Mouse (Mus musculus): Measurements from ENCODE around the gene Dop1b. TPM values are rescaled to one million over a fixed set of nuclear protein-coding genes. Genes with fewer than 3 reads are reported as not detected.
"Not testable (repeated sequence)": the region's sequence is repeated elsewhere in the genome, so short reads cannot be mapped to it uniquely, and the experiment has no call there.

Dop1b gene
- polyA plus RNA-seq, 1 experiment, result 89.3 TPM

GRCm38 (mm10) chr16:93766956-93767355 is 55.3 kb downstream of the Dop1b start:
- H3K4me3 ChIP-seq (ENCODE audit: insufficient read depth, low read length), result no peak overlapping the region
- H3K4me1 ChIP-seq (ENCODE audit: control insufficient read depth, insufficient read depth, low read length), result no peaks in the 10 kb centered on the region
- TF ChIP-seq CTCF (IDR thresholded peaks at IDR 0.05; ENCODE audit: extremely low read depth, insufficient read depth, low read length), result peak; percentile 57
- TF ChIP-seq POLR2A (IDR thresholded peaks at IDR 0.05; ENCODE audit: extremely low read depth, insufficient read depth, low read length), result no peak
- H3K27ac ChIP-seq (ENCODE audit: insufficient read depth, low read length), result no peak overlapping the region

GRCm38 (mm10) chr16:93767548-93767947 is 55.8 kb downstream of the Dop1b start:
- H3K4me3 ChIP-seq (ENCODE audit: insufficient read depth, low read length), result no peak overlapping the region
- no peak for TF ChIP-seq POLR2A (IDR thresholded peaks at IDR 0.05; ENCODE audit: extremely low read depth, insufficient read depth, low read length)
- TF ChIP-seq CTCF (IDR thresholded peaks at IDR 0.05; ENCODE audit: extremely low read depth, insufficient read depth, low read length), result no peak
- no peak overlapping the region for H3K27ac ChIP-seq (ENCODE audit: insufficient read depth, low read length)
- no peaks in the 10 kb centered on the region for H3K4me1 ChIP-seq (ENCODE audit: control insufficient read depth, insufficient read depth, low read length)

GRCm38 (mm10) chr16:93769621-93770020 is 57.9 kb downstream of the Dop1b start:
- no peak overlapping the region for H3K27ac ChIP-seq (ENCODE audit: insufficient read depth, low read length)
- TF ChIP-seq CTCF (IDR thresholded peaks at IDR 0.05; ENCODE audit: extremely low read depth, insufficient read depth, low read length) (no peak), POLR2A (IDR thresholded peaks at IDR 0.05; ENCODE audit: extremely low read depth, insufficient read depth, low read length) (no peak)
- H3K4me3 ChIP-seq (ENCODE audit: insufficient read depth, low read length), result no peak overlapping the region
- no peaks in the 10 kb centered on the region for H3K4me1 ChIP-seq (ENCODE audit: control insufficient read depth, insufficient read depth, low read length)

- Histone ChIP-seq H3K27ac (ENCODE audit: insufficient read depth, low read length) (no peak overlapping the region), H3K4me1 (ENCODE audit: control insufficient read depth, insufficient read depth, low read length) (no peaks in the 10 kb centered on the region), H3K4me3 (ENCODE audit: insufficient read depth, low read length) (no peak overlapping the region)
- TF ChIP-seq POLR2A (IDR thresholded peaks at IDR 0.05; ENCODE audit: extremely low read depth, insufficient read depth, low read length) (no peak), CTCF (IDR thresholded peaks at IDR 0.05; ENCODE audit: extremely low read depth, insufficient read depth, low read length) (no peak)
Observed at GRCm38 (mm10) chr16:93770271-93770926, 58.7 kb downstream of the Dop1b start.

GRCm38 (mm10) chr16:93774658-93775057 is 63.0 kb downstream of the Dop1b start:
- TF ChIP-seq CTCF (IDR thresholded peaks at IDR 0.05; ENCODE audit: extremely low read depth, insufficient read depth, low read length), result no peak
- no peak for TF ChIP-seq POLR2A (IDR thresholded peaks at IDR 0.05; ENCODE audit: extremely low read depth, insufficient read depth, low read length)
- no peaks in the 10 kb centered on the region for H3K4me1 ChIP-seq (ENCODE audit: control insufficient read depth, insufficient read depth, low read length)
- no peak overlapping the region for H3K27ac ChIP-seq (ENCODE audit: insufficient read depth, low read length)
- H3K4me3 ChIP-seq (ENCODE audit: insufficient read depth, low read length), result no peak overlapping the region

DNA sequence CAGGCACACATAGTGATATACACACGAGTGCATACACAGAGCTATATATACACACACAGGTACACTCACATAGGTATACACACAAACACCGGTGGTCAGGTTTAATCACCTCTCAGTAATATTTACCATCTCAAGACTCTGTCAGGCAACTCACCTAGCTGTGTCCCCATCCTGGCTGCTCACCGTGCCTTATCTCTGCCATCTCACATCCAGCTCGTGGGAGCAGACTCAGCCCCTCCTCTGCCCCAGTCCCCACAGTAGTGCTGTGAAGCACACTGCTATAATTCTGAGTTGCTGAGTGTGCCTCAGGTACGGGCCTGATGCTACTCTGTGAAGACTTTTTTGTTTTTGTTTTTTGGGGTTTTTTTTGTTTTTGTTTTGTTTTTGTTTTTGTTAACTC is 64.8 kb downstream of the Dop1b start:
- H3K4me3 ChIP-seq (ENCODE audit: insufficient read depth, low read length), result no peak overlapping the region
- TF ChIP-seq POLR2A (IDR thresholded peaks at IDR 0.05; ENCODE audit: extremely low read depth, insufficient read depth, low read length) (no peak), CTCF (IDR thresholded peaks at IDR 0.05; ENCODE audit: extremely low read depth, insufficient read depth, low read length) (no peak)
- H3K27ac ChIP-seq (ENCODE audit: insufficient read depth, low read length), result no peak overlapping the region
- peaks cover 2% of the 10 kb centered on the region for H3K4me1 ChIP-seq (ENCODE audit: control insufficient read depth, insufficient read depth, low read length)

GRCm38 (mm10) chr16:93777247-93777999 is 65.7 kb downstream of the Dop1b start:
- Histone ChIP-seq H3K4me1 (ENCODE audit: control insufficient read depth, insufficient read depth, low read length) (peaks cover 2% of the 10 kb centered on the region), H3K4me3 (ENCODE audit: insufficient read depth, low read length) (no peak overlapping the region), H3K27ac (ENCODE audit: insufficient read depth, low read length) (no peak overlapping the region)
- TF ChIP-seq CTCF (IDR thresholded peaks at IDR 0.05; ENCODE audit: extremely low read depth, insufficient read depth, low read length) (no peak), POLR2A (IDR thresholded peaks at IDR 0.05; ENCODE audit: extremely low read depth, insufficient read depth, low read length) (no peak)

GRCm38 (mm10) chr16:93778393-93778792 is 66.7 kb downstream of the Dop1b start:
- not testable (repeated sequence) for H3K4me1 ChIP-seq (ENCODE audit: control insufficient read depth, insufficient read depth, low read length); H3K27ac ChIP-seq (ENCODE audit: insufficient read depth, low read length); H3K4me3 ChIP-seq (ENCODE audit: insufficient read depth, low read length)

GRCm38 (mm10) chr16:93779554-93779953 is 67.8 kb downstream of the Dop1b start:
- no peak for TF ChIP-seq POLR2A (IDR thresholded peaks at IDR 0.05; ENCODE audit: extremely low read depth, insufficient read depth, low read length)
- TF ChIP-seq CTCF (IDR thresholded peaks at IDR 0.05; ENCODE audit: extremely low read depth, insufficient read depth, low read length), result no peak
- no peak overlapping the region for H3K27ac ChIP-seq (ENCODE audit: insufficient read depth, low read length)
- H3K4me1 ChIP-seq (ENCODE audit: control insufficient read depth, insufficient read depth, low read length), result peaks cover 2% of the 10 kb centered on the region
- no peak overlapping the region for H3K4me3 ChIP-seq (ENCODE audit: insufficient read depth, low read length)
